Mouse (Mus musculus) MEL (cell line): ENCODE data around the gene Idi1. TPM values are rescaled to one million over a fixed set of nuclear protein-coding genes. Genes with fewer than 3 reads are reported as not detected.

Experiments
- DNase-seq: peaks from one replicate; pipeline ENCODE4 v3.0.0; 2011; ENCODE audit warnings: low read depth, low spot score
- H3K27ac ChIP-seq: 2 replicates; pipeline ENCODE4 v1.5.1; 2012; ENCODE audit warnings: low read depth, mild to moderate bottlenecking, control low read depth, low read length, moderate library complexity; ENCODE audit not compliant: control insufficient read depth
- H3K27me3 ChIP-seq, 2 experiments: fragments of 150-350 bp in 1 of 2; sonication (generic) in 1 of 2; 2 replicates each; pipeline ENCODE4 v1.6.1; 2012; ENCODE audit warnings: low read length in 2 of 2, mild to moderate bottlenecking in 2 of 2, improper control_type of control experiment in 1 of 2, moderate library complexity in 1 of 2; ENCODE audit not compliant: insufficient read depth in 2 of 2, control insufficient read depth in 1 of 2
- H3K36me3 ChIP-seq, 2 experiments: 2 replicates each; pipeline ENCODE4 v1.6.1; 2012 to 2014; ENCODE audit warnings: low read length in 2 of 2, improper control_type of control experiment in 1 of 2, inconsistent platforms in 1 of 2, mild to moderate bottlenecking in 1 of 2; ENCODE audit not compliant: insufficient read depth in 2 of 2, control insufficient read depth in 1 of 2
- H3K4me1 ChIP-seq, 2 experiments: fragments of 150-350 bp in 1 of 2; sonication (generic) in 1 of 2; 2 replicates each; pipeline ENCODE4 v1.6.1; 2012; ENCODE audit warnings: low read length in 2 of 2, improper control_type of control experiment in 1 of 2, mild to moderate bottlenecking in 1 of 2; ENCODE audit not compliant: insufficient read depth in 2 of 2, control insufficient read depth in 1 of 2
- H3K4me3 ChIP-seq, 2 experiments: fragments of 150-350 bp in 1 of 2; sonication (generic) in 1 of 2; 2 replicates each; pipeline ENCODE4 v1.5.1; 2012; ENCODE audit warnings: low read depth in 2 of 2, low read length in 2 of 2, mild to moderate bottlenecking in 2 of 2, moderate library complexity in 2 of 2, control low read depth in 1 of 2, improper control_type of control experiment in 1 of 2; ENCODE audit not compliant: control insufficient read depth in 1 of 2, insufficient read depth in 1 of 2
- H3K79me2 ChIP-seq: 2 replicates; pipeline ENCODE4 v1.6.1; 2012; ENCODE audit warnings: mild to moderate bottlenecking, low read length, moderate library complexity; ENCODE audit not compliant: control insufficient read depth, poor library complexity, insufficient read depth
- H3K9ac ChIP-seq: 2 replicates; pipeline ENCODE4 v1.6.1; 2012; ENCODE audit warnings: low read depth, mild to moderate bottlenecking, control low read depth, low read length, moderate library complexity; ENCODE audit not compliant: control insufficient read depth, poor library complexity, severe bottlenecking
- H3K9me3 ChIP-seq: fragments of 150-350 bp; sonication (generic); replicated peaks from 2 replicates; pipeline ENCODE4 v1.6.1; 2012; ENCODE audit warnings: mild to moderate bottlenecking, low read length, improper control_type of control experiment, moderate library complexity; ENCODE audit not compliant: insufficient read depth
- BHLHE40 ChIP-seq: IDR thresholded peaks from 2 replicates; pipeline ENCODE4 v1.6.1; 2012; ENCODE audit warnings: low read depth, mild to moderate bottlenecking, inconsistent platforms, low read length, improper control_type of control experiment, borderline replicate concordance
- CHD1 ChIP-seq: IDR thresholded peaks from 2 replicates; pipeline ENCODE4 v1.6.1; 2012; ENCODE audit warnings: low read depth, mild to moderate bottlenecking, inconsistent platforms, low read length, improper control_type of control experiment
- CHD2 ChIP-seq: IDR thresholded peaks from 2 replicates; pipeline ENCODE4 v1.6.1; 2011; ENCODE audit warnings: low read length, improper control_type of control experiment
- EP300 ChIP-seq, 2 experiments: IDR thresholded peaks; 2 replicates each; pipeline ENCODE4 v1.6.1; 2011; ENCODE audit warnings: improper control_type of control experiment in 2 of 2, low read length in 2 of 2, low read depth in 1 of 2, mild to moderate bottlenecking in 1 of 2
- ETS1 ChIP-seq: IDR thresholded peaks from 2 replicates; pipeline ENCODE4 v1.6.1; 2012; ENCODE audit warnings: low read depth, mild to moderate bottlenecking, inconsistent platforms, low read length, improper control_type of control experiment, moderate library complexity
- HCFC1 ChIP-seq: IDR thresholded peaks from 2 replicates; pipeline ENCODE4 v1.6.1; 2012; ENCODE audit warnings: low read depth, mild to moderate bottlenecking, inconsistent platforms, low read length, improper control_type of control experiment, moderate library complexity
- JUND ChIP-seq: IDR thresholded peaks from 2 replicates; pipeline ENCODE4 v1.6.1; 2011; ENCODE audit warnings: low read depth, mild to moderate bottlenecking, improper control_type of control experiment, low read length
- KAT2A ChIP-seq: conservative IDR thresholded peaks from 2 replicates; pipeline ENCODE4 v1.6.1; 2012; ENCODE audit warnings: low read depth, low read length, improper control_type of control experiment, inconsistent platforms
- MEF2A ChIP-seq: IDR thresholded peaks from 2 replicates; pipeline ENCODE4 v1.6.1; 2014; ENCODE audit warnings: low read depth, mild to moderate bottlenecking, inconsistent platforms, low read length, improper control_type of control experiment; ENCODE audit not compliant: poor library complexity, insufficient replicate concordance, severe bottlenecking; ENCODE audit errors: extremely low read depth
- MXI1 ChIP-seq: IDR thresholded peaks from 2 replicates; pipeline ENCODE4 v1.6.1; 2011; ENCODE audit warnings: mild to moderate bottlenecking, low read depth, low read length, improper control_type of control experiment
- NRF1 ChIP-seq: IDR thresholded peaks from 2 replicates; pipeline ENCODE4 v1.6.1; 2014; ENCODE audit warnings: low read depth, mild to moderate bottlenecking, inconsistent platforms, low read length, improper control_type of control experiment, moderate library complexity; ENCODE audit not compliant: poor library complexity, insufficient read depth, severe bottlenecking
- POLR2A ChIP-seq, 2 experiments: IDR thresholded peaks; 2 replicates each; pipeline ENCODE4 v1.6.1; 2011 to 2012; ENCODE audit warnings: low read length in 2 of 2, mild to moderate bottlenecking in 2 of 2, control low read depth in 1 of 2, improper control_type of control experiment in 1 of 2, low read depth in 1 of 2, moderate library complexity in 1 of 2; ENCODE audit not compliant: control insufficient read depth in 1 of 2, insufficient read depth in 1 of 2, poor library complexity in 1 of 2
- POLR2AphosphoS2 ChIP-seq: IDR thresholded peaks from 2 replicates; pipeline ENCODE4 v1.6.1; 2011; ENCODE audit warnings: low read length, improper control_type of control experiment
- POLR2AphosphoS5 ChIP-seq: IDR thresholded peaks from 2 replicates; pipeline ENCODE4 v1.6.1; 2012; ENCODE audit warnings: low read depth, borderline replicate concordance, mild to moderate bottlenecking, inconsistent platforms, low read length, moderate library complexity, mixed read lengths
- RAD21 ChIP-seq: IDR thresholded peaks from 2 replicates; pipeline ENCODE4 v1.6.1; 2011; ENCODE audit warnings: mild to moderate bottlenecking, low read depth, low read length, improper control_type of control experiment
- SMC3 ChIP-seq: IDR thresholded peaks from 2 replicates; pipeline ENCODE4 v1.6.1; 2011; ENCODE audit warnings: low read depth, low read length, improper control_type of control experiment
- TBP ChIP-seq: IDR thresholded peaks from 2 replicates; pipeline ENCODE4 v1.8.0; 2011; ENCODE audit warnings: low read depth, low read length, improper control_type of control experiment
- TCF12 ChIP-seq: IDR thresholded peaks from 2 replicates; pipeline ENCODE4 v1.6.1; 2014; ENCODE audit warnings: low read depth, mild to moderate bottlenecking, inconsistent platforms, low read length, improper control_type of control experiment, moderate library complexity
- UBTF ChIP-seq: IDR thresholded peaks from 2 replicates; pipeline ENCODE4 v1.6.1; 2012; ENCODE audit warnings: low read depth, mild to moderate bottlenecking, inconsistent platforms, low read length, improper control_type of control experiment, moderate library complexity, borderline replicate concordance; ENCODE audit not compliant: insufficient read depth
- USF1 ChIP-seq: IDR thresholded peaks from 2 replicates; pipeline ENCODE4 v1.6.1; 2014; ENCODE audit warnings: low read depth, mild to moderate bottlenecking, inconsistent platforms, low read length, improper control_type of control experiment, moderate library complexity
- polyA plus RNA-seq, 2 experiments: library from polyadenylated mRNA; stranded (reverse) in 1 of 2; unstranded in 1 of 2; fragments of >175 nt in 1 of 2; fragments of >200 nt in 1 of 2; gene quantifications; 2 replicates each; pipeline versions ENCODE4 v1.2.1 to v1.2.4; 2012; ENCODE audit warnings: low replicate concordance in 2 of 2, low read depth in 1 of 2; ENCODE audit not compliant: insufficient read length in 2 of 2, insufficient read depth in 1 of 2, missing spikeins in 1 of 2
- total RNA-seq: library from RNA; depleted of rRNA; stranded (reverse); fragments of 300-350 nt; gene quantifications from 2 replicates; pipeline ENCODE4 v1.2.3, GENCODE M21; 2012

The Idi1 gene
- total and polyA plus RNA-seq, 3 experiments, result 22.1 to 22.5 TPM; not detected in 1

- Histone ChIP-seq H3K27me3 (no peaks in the 10 kb centered on the region), H3K9me3 (no peaks in the 10 kb centered on the region), H3K36me3 (peaks cover 0 to 7% of the 10 kb centered on the region in 2 experiments; a peak in 3 of 4 replicates), H3K4me3 (no peak overlapping the region), H3K4me1 (no peaks in the 10 kb centered on the region), H3K9ac (no peak overlapping the region), H3K79me2 (no peaks in the 10 kb centered on the region), H3K27ac (no peak overlapping the region)
- DNase-seq, result no peak
- TF ChIP-seq TBP (no peak), BHLHE40 (no peak), POLR2AphosphoS2 (no peak), RAD21 (no peak), MEF2A (no peak), TCF12 (no peak), HCFC1 (no peak), ETS1 (no peak), KAT2A (no peak), SMC3 (no peak), CHD1 (no peak), POLR2A (IDR thresholded peaks at IDR 0.05; ENCODE audit: control insufficient read depth in 1 of 2, insufficient read depth in 1 of 2, low read depth in 1 of 2, low read length in 2 of 2, poor library complexity in 1 of 2) (no peak), EP300 (IDR thresholded peaks at IDR 0.05; ENCODE audit: low read depth in 1 of 2, low read length in 2 of 2) (no peak), CHD2 (no peak), POLR2AphosphoS5 (no peak), JUND (no peak), NRF1 (no peak), USF1 (no peak)
These were observed 46.2 kb upstream of the Idi1 start for GRCm38 (mm10) chr13:8839111-8839510.

- no peaks in the 10 kb centered on the region for H3K4me1 ChIP-seq
- no peak overlapping the region for H3K27ac ChIP-seq
- H3K36me3 ChIP-seq, result peaks cover 0 to 8% of the 10 kb centered on the region in 2 experiments; a peak in 3 of 4 replicates
- H3K79me2 ChIP-seq, result no peaks in the 10 kb centered on the region
- no peaks in the 10 kb centered on the region for H3K27me3 ChIP-seq
- no peak overlapping the region for H3K4me3 ChIP-seq
- H3K9me3 ChIP-seq, result no peaks in the 10 kb centered on the region
- TF ChIP-seq UBTF (no peak), CHD1 (no peak), MXI1 (no peak), NRF1 (no peak), SMC3 (no peak), JUND (no peak)
- no peak for DNase-seq
- H3K9ac ChIP-seq, result no peak overlapping the region
These were observed 45.4 kb upstream of the Idi1 start for GRCm38 (mm10) chr13:8839937-8840336.
